Mouse (Mus musculus) MEL (cell line): ENCODE results near the gene Sdc1. TPM values are rescaled to one million over a fixed set of nuclear protein-coding genes. Genes with fewer than 3 reads are reported as not detected.

ENCODE experiments used
- DNase-seq: peaks from one replicate; pipeline ENCODE4 v3.0.0; 2011; ENCODE audit warnings: low read depth, low spot score
- H3K27ac ChIP-seq: 2 replicates; pipeline ENCODE4 v1.5.1; 2012; ENCODE audit warnings: low read depth, mild to moderate bottlenecking, control low read depth, low read length, moderate library complexity; ENCODE audit not compliant: control insufficient read depth
- H3K27me3 ChIP-seq, 2 experiments: fragments of 150-350 bp in 1 of 2; sonication (generic) in 1 of 2; 2 replicates each; pipeline ENCODE4 v1.6.1; 2012; ENCODE audit warnings: low read length in 2 of 2, mild to moderate bottlenecking in 2 of 2, improper control_type of control experiment in 1 of 2, moderate library complexity in 1 of 2; ENCODE audit not compliant: insufficient read depth in 2 of 2, control insufficient read depth in 1 of 2
- H3K36me3 ChIP-seq, 2 experiments: 2 replicates each; pipeline ENCODE4 v1.6.1; 2012 to 2014; ENCODE audit warnings: low read length in 2 of 2, improper control_type of control experiment in 1 of 2, inconsistent platforms in 1 of 2, mild to moderate bottlenecking in 1 of 2; ENCODE audit not compliant: insufficient read depth in 2 of 2, control insufficient read depth in 1 of 2
- H3K4me1 ChIP-seq, 2 experiments: fragments of 150-350 bp in 1 of 2; sonication (generic) in 1 of 2; 2 replicates each; pipeline ENCODE4 v1.6.1; 2012; ENCODE audit warnings: low read length in 2 of 2, improper control_type of control experiment in 1 of 2, mild to moderate bottlenecking in 1 of 2; ENCODE audit not compliant: insufficient read depth in 2 of 2, control insufficient read depth in 1 of 2
- H3K4me3 ChIP-seq, 2 experiments: fragments of 150-350 bp in 1 of 2; sonication (generic) in 1 of 2; 2 replicates each; pipeline ENCODE4 v1.5.1; 2012; ENCODE audit warnings: low read depth in 2 of 2, low read length in 2 of 2, mild to moderate bottlenecking in 2 of 2, moderate library complexity in 2 of 2, control low read depth in 1 of 2, improper control_type of control experiment in 1 of 2; ENCODE audit not compliant: control insufficient read depth in 1 of 2, insufficient read depth in 1 of 2
- H3K79me2 ChIP-seq: 2 replicates; pipeline ENCODE4 v1.6.1; 2012; ENCODE audit warnings: mild to moderate bottlenecking, low read length, moderate library complexity; ENCODE audit not compliant: control insufficient read depth, poor library complexity, insufficient read depth
- H3K9ac ChIP-seq: 2 replicates; pipeline ENCODE4 v1.6.1; 2012; ENCODE audit warnings: low read depth, mild to moderate bottlenecking, control low read depth, low read length, moderate library complexity; ENCODE audit not compliant: control insufficient read depth, poor library complexity, severe bottlenecking
- H3K9me3 ChIP-seq: fragments of 150-350 bp; sonication (generic); replicated peaks from 2 replicates; pipeline ENCODE4 v1.6.1; 2012; ENCODE audit warnings: mild to moderate bottlenecking, low read length, improper control_type of control experiment, moderate library complexity; ENCODE audit not compliant: insufficient read depth
- CHD2 ChIP-seq: IDR thresholded peaks from 2 replicates; pipeline ENCODE4 v1.6.1; 2011; ENCODE audit warnings: low read length, improper control_type of control experiment
- CTCF ChIP-seq, 3 experiments: IDR thresholded peaks in 2 of 3; conservative IDR thresholded peaks in 1 of 3; 2 replicates each; pipeline ENCODE4 v1.5.1; 2011 to 2012; ENCODE audit warnings: low read length in 3 of 3, low read depth in 2 of 3, mild to moderate bottlenecking in 2 of 3, improper control_type of control experiment in 1 of 3, inconsistent platforms in 1 of 3, mixed read lengths in 1 of 3, moderate library complexity in 1 of 3; ENCODE audit not compliant: control insufficient read depth in 1 of 3, insufficient read depth in 1 of 3, poor library complexity in 1 of 3, severe bottlenecking in 1 of 3
- JUND ChIP-seq: IDR thresholded peaks from 2 replicates; pipeline ENCODE4 v1.6.1; 2011; ENCODE audit warnings: low read depth, mild to moderate bottlenecking, improper control_type of control experiment, low read length
- MAZ ChIP-seq: IDR thresholded peaks from 2 replicates; pipeline ENCODE4 v1.6.1; 2012; ENCODE audit warnings: low read depth, mild to moderate bottlenecking, inconsistent platforms, low read length, improper control_type of control experiment
- MEF2A ChIP-seq: IDR thresholded peaks from 2 replicates; pipeline ENCODE4 v1.6.1; 2014; ENCODE audit warnings: low read depth, mild to moderate bottlenecking, inconsistent platforms, low read length, improper control_type of control experiment; ENCODE audit not compliant: poor library complexity, insufficient replicate concordance, severe bottlenecking; ENCODE audit errors: extremely low read depth
- RCOR1 ChIP-seq: IDR thresholded peaks from 2 replicates; pipeline ENCODE4 v1.6.1; 2012; ENCODE audit warnings: low read depth, mild to moderate bottlenecking, inconsistent platforms, low read length, improper control_type of control experiment
- TAL1 ChIP-seq: IDR thresholded peaks from 2 replicates; pipeline ENCODE4 v1.6.1; 2012; ENCODE audit warnings: mild to moderate bottlenecking, inconsistent platforms, low read length, moderate library complexity, mixed read lengths
- polyA plus RNA-seq, 2 experiments: library from polyadenylated mRNA; stranded (reverse) in 1 of 2; unstranded in 1 of 2; fragments of >175 nt in 1 of 2; fragments of >200 nt in 1 of 2; gene quantifications; 2 replicates each; pipeline versions ENCODE4 v1.2.1 to v1.2.4; 2012; ENCODE audit warnings: low replicate concordance in 2 of 2, low read depth in 1 of 2; ENCODE audit not compliant: insufficient read length in 2 of 2, insufficient read depth in 1 of 2, missing spikeins in 1 of 2
- total RNA-seq: library from RNA; depleted of rRNA; stranded (reverse); fragments of 300-350 nt; gene quantifications from 2 replicates; pipeline ENCODE4 v1.2.3, GENCODE M21; 2012; rRNA removed

The Sdc1 gene
- total and polyA plus RNA-seq, 3 experiments = 32.3 to 33.6 TPM; not detected in 1

DNA sequence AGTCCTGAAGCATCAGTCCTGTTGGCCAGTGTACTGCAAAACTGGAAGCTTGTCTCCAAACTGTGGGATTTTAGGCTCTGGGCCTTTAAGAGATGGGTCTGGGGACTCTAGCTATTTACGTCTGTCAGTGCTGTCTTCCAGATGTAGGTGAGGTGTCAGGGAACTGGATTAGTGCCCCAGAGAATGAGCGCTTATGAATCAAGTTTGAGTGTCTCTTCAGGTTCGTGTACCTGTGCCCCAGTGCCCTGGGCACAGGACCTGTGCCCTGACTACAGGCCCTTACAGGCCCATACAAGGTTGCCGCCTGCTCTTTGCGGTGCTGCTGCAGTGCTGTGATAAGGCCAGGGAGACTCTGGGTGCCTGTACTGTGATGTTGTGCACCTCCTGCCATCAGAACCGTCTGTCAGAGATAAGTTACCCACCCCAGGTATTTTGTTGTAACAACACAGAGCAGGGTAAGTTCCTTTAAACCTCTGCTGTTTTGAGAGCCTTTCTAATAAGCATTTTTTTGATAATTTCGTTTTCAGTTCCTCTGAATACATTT lies 69.7 kb downstream of the Sdc1 start:
- peaks cover 0 to 7% of the 10 kb centered on the region in 2 experiments; a peak in 3 of 4 replicates for H3K27me3 ChIP-seq
- no peak overlapping the region for H3K9ac ChIP-seq
- H3K36me3 ChIP-seq = no peaks in the 10 kb centered on the region
- H3K9me3 ChIP-seq = no peaks in the 10 kb centered on the region
- no peaks in the 10 kb centered on the region for H3K4me1 ChIP-seq
- H3K79me2 ChIP-seq = no peaks in the 10 kb centered on the region
- H3K4me3 ChIP-seq = no peak overlapping the region
- TF ChIP-seq MEF2A = no peak
- no peak for TF ChIP-seq MAZ
- no peak for TF ChIP-seq JUND
- peak; percentile 12; the same call in 1 of the 2 replicates for TF ChIP-seq TAL1
- no peak for TF ChIP-seq RCOR1
- no peak overlapping the region for H3K27ac ChIP-seq
- peak; percentile 10 for DNase-seq

DNA sequence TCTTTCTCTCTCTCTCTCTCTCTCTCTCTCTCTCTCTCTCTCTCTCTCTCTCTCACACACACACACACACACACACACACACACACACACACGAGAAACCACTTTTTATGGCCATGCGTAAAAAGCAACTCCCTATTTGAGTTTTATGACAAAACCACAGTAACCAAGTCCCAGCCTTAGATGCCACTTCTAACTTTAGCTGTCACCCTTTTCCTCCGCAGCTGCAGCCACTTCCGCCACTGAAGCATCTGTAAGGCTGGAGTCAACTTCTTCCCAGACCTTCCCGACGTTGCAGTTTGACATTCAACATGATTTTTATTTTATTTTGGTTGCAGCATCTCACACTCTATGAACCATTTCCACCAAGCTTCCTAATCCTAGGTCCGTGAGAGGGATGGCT lies 71.6 kb downstream of the Sdc1 start:
- no peak for TF ChIP-seq CTCF (IDR thresholded peaks at IDR 0.05 in 2 of 3, conservative IDR thresholded peaks at IDR 0.05 in 1 of 3; ENCODE audit: control insufficient read depth in 1 of 3, insufficient read depth in 1 of 3, low read depth in 2 of 3, low read length in 3 of 3, poor library complexity in 1 of 3, severe bottlenecking in 1 of 3)
- TF ChIP-seq CHD2 = no peak
- TF ChIP-seq, all 39 proteins: peak for 0
- no peak for DNase-seq

More for the DNA sequence above, 71.6 kb downstream of the Sdc1 start:
- Histone ChIP-seq H3K27ac (no peak overlapping the region), H3K4me3 (no peak overlapping the region), H3K9ac (no peak overlapping the region), H3K79me2 (no peaks in the 10 kb centered on the region), H3K27me3 (peaks cover 0 to 7% of the 10 kb centered on the region in 2 experiments; a peak in 3 of 4 replicates), H3K9me3 (no peaks in the 10 kb centered on the region), H3K4me1 (no peaks in the 10 kb centered on the region), H3K36me3 (no peaks in the 10 kb centered on the region)

Other genes starting within 250 kb of the Sdc1 start
- gene Slc7a15, start 172.3 kb upstream of the Sdc1 start, total RNA-seq = not detected in 2 replicates
- gene Slc7a15, start 172.3 kb upstream of the Sdc1 start, polyA plus RNA-seq = not detected
- 62.9 and 67.7 TPM in 2 replicates for gene Pum2, start 97.2 kb upstream of the Sdc1 start, total RNA-seq
- 100 to 1,000 TPM in 1 of 2 experiments, 10 to 100 TPM in 1; 87.8 to 140 TPM for gene Pum2, start 97.2 kb upstream of the Sdc1 start, polyA plus RNA-seq
- gene Laptm4a, start 150.3 kb downstream of the Sdc1 start, total RNA-seq = 43.8 and 49.0 TPM in 2 replicates
- gene Laptm4a, start 150.3 kb downstream of the Sdc1 start, polyA plus RNA-seq = 10 to 100 TPM in 1 of 2 experiments, not detected in 1; 49.7 TPM
- gene Matn3, start 176.6 kb downstream of the Sdc1 start, total RNA-seq = not detected in 2 replicates
- not detected for gene Matn3, start 176.6 kb downstream of the Sdc1 start, polyA plus RNA-seq
- gene Wdr35, start 202.6 kb downstream of the Sdc1 start, total RNA-seq = 5.1 and 5.7 TPM in 2 replicates
- gene Wdr35, start 202.6 kb downstream of the Sdc1 start, polyA plus RNA-seq = 1 to 10 TPM in 1 of 2 experiments, not detected in 1; 5.9 TPM